Mouse (Mus musculus): ENCODE results near the gene Afap1l2.

Gene Afap1l2

DNA sequence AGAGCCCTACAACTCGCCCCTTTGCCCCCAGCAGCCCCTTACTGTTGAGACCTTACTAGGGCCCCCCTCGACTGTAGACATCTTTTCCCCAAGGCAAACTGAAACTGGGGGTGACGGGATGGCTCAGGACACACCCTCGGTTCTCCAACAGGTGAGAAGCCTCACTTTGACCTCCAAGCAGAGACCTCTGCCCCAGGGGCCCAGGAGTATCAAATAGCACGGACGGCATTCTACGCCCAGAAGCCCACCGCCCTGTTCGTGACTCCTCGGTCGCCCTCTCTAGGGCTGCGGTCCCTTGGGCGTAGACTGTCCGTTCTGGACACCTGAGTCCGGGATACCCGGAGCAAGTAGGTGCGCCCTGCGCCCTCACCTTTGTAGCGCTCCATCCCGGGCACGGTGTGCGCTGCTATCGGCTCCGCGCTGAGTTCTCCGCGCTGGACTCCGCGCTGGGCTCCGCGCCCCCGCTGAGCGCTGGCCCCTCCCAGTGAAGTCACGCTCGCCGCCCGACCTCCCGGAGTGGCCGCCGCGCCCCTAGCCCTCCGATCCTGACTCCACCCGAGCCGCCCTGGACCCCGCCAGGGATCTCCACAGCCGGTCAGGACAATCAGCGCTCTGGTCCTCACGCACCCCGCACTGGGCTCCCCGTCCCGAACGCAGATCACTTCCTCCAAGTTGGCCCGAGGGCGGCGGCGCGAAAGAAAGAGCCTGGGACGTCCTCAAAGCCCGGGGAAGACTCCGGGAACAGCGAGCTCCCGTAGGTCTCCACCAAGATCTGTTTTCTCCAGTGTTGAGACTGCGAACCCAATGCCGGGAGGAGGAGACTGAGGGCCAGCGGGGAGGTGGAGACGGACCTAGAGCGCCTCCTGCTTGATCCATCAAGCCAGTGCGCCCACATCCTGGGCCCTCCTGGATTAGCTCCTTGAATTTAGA, at the start of gene Afap1l2:
TSS of gene Afap1l2 (minus strand) at position 448 of the 930 bp plus-strand sequence.
- in situ Hi-C loops (cut with MboI, MseI) = no loop called here

DNA sequence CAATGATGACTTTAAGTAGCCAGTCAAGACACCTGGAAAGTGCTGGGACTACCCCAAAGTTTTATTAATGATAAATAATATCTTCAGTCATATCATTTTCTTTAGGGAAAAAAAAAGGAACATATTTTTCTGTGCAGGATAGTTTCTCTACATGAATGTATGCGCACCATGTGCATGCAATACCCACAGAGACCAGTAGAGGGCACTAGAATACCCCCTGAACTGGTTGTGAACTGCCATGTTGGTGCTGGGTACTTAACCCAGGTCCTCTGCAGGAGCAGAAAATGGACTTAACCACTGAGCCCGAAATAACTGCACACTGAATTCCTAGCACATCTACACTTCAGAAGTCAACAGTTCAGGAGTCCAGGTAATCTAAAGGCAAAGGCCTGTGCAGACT, 49.5 kb upstream of the Afap1l2 start:
- in situ Hi-C loops (cut with MboI, MseI) = no loop called here

DNA sequence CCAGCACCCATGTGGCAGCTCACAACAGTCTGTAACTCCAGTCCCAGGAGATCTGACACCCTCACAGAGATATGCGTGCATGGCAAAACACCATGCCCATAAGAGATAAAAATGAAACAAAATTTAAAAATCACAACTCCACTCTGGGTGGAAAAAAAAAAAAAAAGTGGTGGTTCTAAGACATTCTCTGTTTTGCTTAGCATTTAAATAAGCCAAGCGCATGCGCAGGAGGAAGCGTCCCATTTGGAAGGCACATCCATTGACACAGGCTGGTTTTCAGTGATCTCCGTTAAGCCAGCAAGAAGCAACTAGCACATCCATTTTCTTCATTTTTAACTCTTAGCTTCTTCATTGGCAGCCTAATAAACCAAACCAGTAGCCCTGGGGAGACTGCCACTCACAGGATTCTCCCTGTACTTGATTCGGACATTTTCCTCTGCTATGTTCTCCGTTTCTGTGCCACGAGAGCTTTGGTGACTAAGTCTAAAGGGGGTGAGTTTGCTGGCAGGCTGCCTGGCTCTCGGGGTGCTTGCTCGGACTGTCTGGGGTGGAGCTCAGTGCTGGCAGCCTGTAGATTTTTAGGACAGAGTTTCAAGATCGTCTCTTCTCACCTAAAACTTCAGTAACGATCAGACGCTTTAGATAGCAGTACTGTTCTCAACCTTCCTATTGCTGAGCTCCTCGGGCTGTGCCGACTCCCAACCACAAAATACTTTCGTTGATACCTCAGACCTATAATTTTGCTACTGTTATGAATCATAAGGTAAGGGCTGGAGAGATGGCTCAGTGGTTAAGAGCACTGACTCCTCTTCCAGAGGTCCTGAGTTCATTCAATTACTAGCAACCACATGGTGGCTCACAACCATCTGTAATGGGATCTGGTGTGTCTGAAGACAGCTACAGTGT, 47.4 kb upstream of the Afap1l2 start:
- in situ Hi-C loops (cut with MboI, MseI) = no loop called here

DNA sequence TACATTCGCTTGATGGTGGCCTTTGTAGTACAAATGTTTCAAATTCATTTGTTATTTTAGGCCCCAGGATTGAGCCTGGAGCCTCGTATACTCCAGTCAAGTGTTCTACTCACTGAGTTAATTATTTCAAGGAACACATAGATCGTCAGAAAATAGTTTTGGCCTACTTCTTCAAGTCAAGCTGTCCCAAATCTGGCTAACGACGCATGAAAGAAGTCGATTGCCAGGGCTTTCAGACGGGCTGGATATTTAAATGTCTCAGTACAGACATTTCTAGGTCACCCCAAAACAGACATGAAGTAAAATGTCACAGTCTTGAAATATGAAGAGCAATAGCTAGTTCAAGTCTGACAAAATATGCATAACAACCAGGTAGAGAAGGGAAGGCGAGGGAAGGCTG, 44.9 kb upstream of the Afap1l2 start:
- in situ Hi-C loops (cut with MboI, MseI) = no loop called here

DNA sequence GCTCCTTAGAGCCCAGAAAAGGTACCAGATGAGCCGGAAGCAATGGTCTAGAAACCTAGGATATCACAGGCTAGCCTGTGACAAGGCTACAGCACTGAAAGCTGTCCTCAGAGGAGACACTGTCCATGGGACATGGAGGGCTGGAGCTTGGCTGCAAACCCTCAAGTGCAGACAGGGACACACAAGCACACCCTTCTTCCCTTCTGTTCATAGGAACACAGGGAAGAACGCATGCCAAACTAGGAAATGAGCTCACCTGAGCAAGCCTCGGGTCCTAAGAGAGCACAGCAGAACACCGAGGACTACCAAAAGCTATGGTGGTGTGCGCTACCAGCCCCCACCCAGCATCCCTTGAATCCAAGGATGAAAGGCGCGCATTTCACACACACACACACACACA, 44.0 kb upstream of the Afap1l2 start:
- in situ Hi-C loops (cut with MboI, MseI) = no loop called here

DNA sequence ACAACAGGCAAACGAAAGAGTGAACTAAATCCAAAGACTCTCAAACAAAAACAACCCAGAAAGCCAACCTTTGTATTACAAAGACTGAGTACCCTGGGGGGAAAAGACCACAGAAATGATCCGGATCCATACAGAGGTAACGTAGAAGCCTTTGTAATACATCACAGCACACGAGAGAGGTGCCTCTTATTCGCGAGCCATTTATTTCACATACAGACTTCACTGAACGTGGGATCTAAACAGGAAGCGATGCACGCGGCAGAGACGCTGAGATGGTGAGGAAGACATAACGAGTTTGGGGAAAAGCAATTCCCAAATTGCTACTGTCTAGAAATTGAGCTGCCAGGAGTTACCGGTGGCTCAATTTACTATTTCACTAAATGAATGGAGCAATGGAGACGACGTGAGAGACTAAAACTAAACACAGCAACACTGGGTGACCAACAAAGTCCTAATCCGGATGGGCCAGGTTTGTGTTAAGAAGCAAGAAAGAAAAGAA, 41.6 kb upstream of the Afap1l2 start:
- in situ Hi-C loops (cut with MboI, MseI) = loop anchor here (25.0 kb wide), 1 partner anchor 563 kb away; the partner anchor contains the start of gene Atrnl1

DNA sequence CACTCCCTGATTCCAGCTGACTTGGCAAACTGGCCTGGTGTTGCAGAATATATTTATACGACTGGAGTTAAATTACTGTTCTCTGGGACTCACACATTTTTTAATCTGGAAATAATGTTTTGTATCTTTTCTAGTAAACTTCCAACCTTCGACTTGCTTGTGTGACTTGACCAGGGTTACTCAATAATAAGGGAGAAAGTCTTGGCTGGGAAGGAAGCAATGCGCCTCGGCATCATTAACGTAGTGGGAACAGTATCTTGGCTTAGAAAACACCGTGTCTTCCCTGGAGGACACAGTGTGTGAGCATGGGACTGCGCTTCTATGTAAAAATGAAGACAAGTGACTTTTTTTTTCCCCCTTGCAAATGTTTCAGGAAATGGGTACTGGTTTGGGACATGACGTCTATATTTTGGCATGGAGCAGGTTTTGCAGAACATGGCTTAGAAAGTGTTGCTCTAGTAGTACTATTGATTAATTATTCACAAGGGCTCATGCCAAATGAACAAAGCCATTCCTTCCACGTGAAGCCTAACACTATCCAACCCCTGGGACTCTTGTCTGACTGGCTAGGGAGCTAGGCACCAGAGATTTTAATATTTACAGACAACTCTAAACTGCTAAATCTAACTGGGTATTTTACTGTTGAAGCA, 39.8 kb upstream of the Afap1l2 start:
- in situ Hi-C loops (cut with MboI, MseI) = loop anchor here (25.0 kb wide), 1 partner anchor 565 kb away; the partner anchor contains the start of gene Atrnl1

DNA sequence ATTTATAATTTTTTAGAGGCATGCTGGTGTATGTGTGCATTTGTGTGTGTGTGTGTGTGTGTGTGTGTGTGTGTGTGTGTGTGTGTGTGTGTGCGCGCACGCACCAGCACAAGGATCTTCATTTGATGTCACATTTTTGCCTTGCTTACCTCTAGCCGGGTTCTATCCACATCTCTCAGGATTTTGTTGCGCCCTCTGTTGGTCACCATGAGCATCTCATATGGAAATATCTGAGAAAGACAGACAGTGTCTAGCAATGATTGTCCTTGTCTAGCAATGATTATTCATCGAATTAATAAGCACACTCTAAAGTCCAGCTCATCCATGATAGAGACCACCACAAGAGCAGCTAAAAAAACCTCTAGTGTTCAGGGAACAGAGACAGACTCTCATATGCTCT, 31.2 kb upstream of the Afap1l2 start:
- in situ Hi-C loops (cut with MboI, MseI) = loop anchor here (25.0 kb wide), 1 partner anchor 573 kb away; the partner anchor contains the start of gene Atrnl1

DNA sequence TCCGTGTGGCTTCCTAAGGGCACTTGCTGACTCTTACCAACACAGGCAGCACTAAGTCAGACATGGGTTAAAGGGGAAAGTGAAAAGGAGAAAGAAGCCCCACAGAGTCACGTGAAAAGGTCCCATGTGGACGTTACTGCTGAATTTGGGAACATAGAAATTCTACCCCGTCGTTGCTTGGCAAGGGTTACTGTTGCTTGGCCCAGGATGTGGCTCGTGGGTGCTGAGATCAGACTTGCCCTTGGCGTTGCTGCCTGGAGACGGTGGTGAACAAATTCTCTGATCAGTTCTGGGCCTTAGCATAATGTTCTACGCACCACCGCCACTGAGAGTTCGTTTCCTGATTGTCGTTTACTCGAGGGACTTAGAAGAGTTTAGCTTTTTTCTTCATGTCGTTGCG, 28.8 kb upstream of the Afap1l2 start:
- in situ Hi-C loops (cut with MboI, MseI) = loop anchor here (25.0 kb wide), 1 partner anchor 575 kb away; the partner anchor contains the start of gene Atrnl1

DNA sequence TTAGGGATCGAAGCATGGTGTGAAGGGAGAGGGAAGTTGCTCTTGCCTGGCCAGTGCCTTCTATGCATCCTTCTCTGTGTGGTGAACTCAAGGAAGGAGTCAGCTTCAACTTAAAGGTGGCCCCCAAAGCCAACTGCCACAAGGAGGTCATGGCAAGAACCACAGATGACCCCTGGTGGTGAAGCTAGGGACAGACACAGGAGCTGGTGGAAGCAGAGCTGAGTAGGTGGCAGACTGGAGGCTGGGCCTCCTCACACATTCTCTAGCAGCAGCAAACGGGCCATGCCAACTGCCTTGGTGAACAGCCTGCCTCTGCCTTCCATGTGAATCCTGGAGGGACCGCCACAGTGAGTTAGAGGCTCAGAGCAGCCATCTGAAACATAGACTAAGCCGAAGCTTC, 23.6 kb upstream of the Afap1l2 start:
- in situ Hi-C loops (cut with MboI, MseI) = loop anchor here (25.0 kb wide), 1 partner anchor 581 kb away; the partner anchor contains the start of gene Atrnl1

DNA sequence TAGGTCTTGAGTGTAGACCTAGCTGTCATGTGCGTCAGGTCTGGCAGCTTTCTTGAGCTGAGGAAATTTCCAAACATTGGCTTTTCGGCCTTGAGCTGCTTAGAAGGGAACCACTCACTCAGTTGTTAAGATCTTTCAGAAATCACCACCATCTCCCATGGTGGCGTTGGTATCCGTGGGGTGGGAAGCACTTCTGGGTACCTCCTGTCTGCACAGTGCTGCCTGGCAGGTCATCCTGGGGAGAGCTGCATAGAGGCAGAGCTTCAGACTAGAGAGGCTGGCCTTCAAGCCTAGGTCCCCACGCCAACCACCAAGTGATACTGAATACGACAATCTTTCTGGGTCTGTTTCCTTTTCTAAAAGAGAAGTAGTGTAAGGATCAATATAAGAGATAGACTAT, 21.4 kb upstream of the Afap1l2 start:
- in situ Hi-C loops (cut with MboI, MseI) = loop anchor here (5.0 to 25.0 kb wide), 2 partner anchors 107 to 583 kb away; partner anchors contain the start of gene Atrnl1

DNA sequence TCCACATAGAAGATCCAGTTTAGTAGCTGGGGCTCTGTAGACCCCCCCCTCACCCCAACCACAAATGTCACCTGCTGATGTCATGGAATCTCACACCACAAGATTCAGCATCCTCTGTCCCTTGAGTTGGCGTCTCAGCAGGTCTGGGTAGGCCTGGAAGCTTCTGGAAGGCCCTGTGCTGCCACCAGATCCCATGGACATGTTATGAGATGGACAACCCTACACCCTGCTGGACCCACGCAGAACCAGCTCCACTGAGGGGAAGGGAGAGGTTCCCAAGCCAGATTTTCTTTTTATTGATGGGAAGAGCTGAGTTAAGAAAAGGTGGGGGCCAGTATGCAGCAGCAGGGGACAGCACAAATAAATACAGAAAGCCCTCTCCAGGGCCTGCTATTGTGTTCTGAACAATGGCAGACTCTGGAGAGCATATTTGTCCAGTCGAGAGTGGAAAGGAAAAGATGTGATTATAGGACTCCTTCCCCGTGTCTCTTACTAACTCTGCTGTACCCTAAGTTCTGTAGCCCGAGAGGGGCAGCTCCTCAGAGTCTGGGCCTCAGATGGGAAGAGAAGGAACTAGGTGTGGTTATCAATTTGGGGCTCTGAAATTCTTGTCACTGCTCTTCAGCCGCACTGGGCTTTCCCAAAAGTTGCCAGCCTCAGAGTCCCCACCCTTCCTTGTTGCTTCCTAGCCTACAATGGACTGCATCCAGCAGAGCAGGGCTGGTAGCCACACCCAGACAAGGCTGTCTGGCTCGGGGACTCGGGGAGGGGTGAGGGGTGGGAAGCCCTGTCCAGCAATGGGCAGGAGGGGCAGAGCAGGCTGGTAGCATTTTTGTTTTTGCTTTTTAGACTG, 20.5 kb upstream of the Afap1l2 start:
- in situ Hi-C loops (cut with MboI, MseI) = loop anchor here (5.0 to 25.0 kb wide), 2 partner anchors 106 to 584 kb away; partner anchors contain the start of gene Atrnl1

DNA sequence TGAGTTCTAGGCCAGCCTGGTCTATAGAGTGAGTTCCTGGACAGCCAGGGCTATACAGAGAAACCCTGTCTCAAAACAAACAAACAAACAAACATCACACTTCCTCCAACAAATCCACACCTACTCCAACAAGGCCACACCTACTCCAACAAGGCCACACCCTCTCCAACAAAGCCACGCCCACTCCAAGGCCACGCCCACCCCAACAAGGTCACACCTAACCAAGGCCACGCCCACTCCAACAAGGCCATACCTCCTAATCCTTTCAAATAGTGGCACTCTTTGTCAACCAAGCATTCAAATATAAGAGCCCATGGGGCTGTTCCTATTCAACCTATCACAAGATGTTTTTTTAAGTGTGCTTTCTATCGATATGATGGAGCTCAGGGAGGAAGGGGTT, 18.5 kb upstream of the Afap1l2 start:
- in situ Hi-C loops (cut with MboI, MseI) = loop anchor here (5.0 to 25.0 kb wide), 2 partner anchors 104 to 586 kb away; partner anchors contain the start of gene Atrnl1

DNA sequence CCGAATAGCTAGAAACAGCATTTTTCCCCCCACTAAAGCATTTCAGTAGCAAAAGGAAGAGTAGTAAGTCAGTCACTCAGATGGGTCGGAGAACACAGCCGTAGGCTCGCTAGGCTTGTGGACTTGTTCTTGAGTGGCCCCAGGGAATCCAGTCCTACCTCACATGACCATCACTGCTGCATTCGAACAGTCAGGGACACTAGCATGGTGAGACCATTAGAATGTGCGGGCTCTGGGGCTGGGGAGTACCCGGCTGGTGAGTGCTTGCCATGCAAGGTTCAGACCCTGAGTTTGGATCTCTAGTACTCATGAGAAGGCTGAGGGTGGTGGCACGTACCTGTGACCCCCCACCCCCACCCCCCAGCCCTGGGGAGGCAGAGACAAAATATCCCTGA, 9.8 kb upstream of the Afap1l2 start:
- in situ Hi-C loops (cut with MboI, MseI) = no loop called here

DNA sequence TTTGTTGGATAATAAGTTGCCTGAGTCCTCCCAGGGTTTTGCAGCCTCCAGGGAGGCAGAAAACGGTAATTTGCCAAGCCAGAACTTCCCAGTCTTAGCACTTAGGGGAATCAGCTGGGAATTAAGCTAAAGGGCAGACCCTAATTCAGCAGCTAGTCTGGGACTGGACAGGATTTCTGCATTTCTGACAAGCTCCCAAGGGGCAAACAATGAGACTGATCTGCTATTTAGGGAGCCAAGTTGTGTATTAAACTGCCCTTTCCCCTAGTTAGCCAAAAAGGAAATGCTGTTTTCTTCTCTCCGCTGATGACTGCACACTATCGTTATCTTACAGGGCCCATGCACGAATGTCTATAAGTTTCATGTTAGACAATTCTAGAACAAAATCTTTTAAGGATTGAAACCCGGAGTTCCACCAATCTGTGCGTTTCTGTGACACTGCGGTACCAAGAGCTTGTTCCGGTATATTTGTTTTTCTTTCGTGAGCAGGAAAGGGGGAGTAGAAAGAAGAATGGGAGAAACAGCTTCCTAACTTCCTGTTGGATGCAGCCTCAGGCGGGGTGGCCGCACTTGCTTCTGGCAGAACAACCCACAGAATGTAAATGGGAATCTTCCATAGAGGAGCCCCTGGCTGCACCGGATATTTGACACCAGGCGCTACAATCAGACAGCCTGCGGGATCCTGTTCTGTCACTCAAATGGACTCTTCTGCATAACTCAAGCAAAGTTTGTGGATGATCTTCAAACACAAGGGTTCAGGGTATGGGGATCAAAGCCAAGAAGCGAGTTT, 9.2 kb upstream of the Afap1l2 start:
- in situ Hi-C loops (cut with MboI, MseI) = no loop called here

DNA sequence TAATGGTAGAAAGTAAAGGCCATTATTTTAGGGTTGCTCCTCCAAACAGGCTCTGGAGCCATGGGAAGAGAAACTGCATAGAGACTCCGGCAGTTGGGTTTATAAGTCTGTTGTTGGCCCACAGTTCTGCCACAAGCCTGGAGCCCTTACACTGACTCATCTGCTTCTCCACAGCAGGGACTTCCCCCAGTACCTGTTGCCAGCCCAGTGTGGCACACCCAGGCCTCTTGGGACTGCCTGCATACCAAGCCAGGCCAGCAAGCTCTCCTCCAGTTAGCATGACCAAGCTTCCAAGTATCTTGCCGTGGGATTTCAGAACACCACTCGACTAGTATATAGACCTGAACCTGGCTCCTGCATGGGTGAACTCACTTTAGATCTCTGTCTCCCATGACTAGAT, 6.8 kb upstream of the Afap1l2 start:
- in situ Hi-C loops (cut with MboI, MseI) = no loop called here

DNA sequence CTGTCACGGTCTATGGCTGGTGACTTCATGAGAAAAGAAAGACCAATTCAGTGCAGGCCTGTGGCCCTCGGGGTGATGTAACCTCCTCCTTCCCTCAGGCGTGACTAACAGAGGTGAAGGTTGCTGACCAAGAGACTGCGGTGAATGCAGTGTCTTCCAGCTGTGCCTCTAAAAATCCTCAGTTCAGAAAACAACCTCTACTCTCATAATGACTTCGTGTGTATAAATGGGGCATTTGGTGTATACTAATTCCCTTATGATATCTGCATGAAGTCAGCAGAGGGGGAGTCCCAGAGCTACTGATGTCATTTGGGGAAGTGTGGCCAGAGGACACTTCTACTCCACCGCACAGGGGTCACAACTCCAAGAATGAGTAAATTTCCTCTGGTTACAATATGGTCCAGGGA, 5.2 kb upstream of the Afap1l2 start:
- in situ Hi-C loops (cut with MboI, MseI) = no loop called here

DNA sequence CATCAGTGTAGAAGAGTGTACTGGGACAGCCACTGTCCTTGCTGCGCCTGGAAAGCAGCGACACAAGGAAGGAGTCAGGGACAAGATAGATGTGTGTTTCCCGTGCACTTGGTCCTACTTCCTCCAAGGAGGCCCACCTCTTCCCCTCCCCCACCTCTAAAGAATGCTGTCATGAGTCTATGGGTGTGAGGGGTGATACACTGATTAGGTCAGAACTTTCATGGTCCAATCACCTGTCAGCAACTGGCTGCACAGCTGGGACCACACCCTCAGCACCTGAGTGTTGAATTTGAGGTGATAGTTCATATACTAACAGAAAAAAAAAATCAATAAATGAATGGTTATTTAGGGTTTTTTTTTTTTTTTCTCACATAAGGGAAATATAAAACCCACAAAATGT, 4.0 kb upstream of the Afap1l2 start:
- in situ Hi-C loops (cut with MboI, MseI) = no loop called here

DNA sequence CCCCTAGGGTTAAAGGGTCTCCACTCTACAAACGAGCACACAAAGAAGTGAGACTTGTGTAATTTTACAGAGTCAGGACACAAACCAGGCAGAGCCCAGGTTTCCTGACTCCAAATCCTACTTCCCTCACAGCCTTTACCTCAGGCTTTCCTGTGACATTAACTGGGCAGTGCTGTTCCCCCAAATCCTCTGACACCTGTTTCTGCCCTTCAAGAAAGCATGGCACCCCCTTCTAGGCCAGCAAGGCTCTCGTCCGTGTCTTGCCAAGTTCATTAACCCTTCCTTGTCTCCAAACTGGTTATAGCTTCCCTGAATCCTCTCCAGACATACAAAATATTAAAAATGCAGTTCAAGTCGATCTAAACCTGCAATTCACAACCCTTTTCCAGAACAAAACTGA, 2.0 kb upstream of the Afap1l2 start:
- in situ Hi-C loops (cut with MboI, MseI) = no loop called here

All from regulatory T cell (primary cell).